Mouse (Mus musculus): Measurements from ENCODE around the gene Plekhg4.

Gene Plekhg4

GRCm38 (mm10) chr8:105349096-105349771 lies 23.8 kb upstream of the Plekhg4 start:
- no peak for DNase-seq (ENCODE audit: low read depth, low spot score)

GRCm38 (mm10) chr8:105350186-105350585 lies 22.9 kb upstream of the Plekhg4 start:
- DNase-seq (ENCODE audit: low read depth, low spot score) = no peak

DNA sequence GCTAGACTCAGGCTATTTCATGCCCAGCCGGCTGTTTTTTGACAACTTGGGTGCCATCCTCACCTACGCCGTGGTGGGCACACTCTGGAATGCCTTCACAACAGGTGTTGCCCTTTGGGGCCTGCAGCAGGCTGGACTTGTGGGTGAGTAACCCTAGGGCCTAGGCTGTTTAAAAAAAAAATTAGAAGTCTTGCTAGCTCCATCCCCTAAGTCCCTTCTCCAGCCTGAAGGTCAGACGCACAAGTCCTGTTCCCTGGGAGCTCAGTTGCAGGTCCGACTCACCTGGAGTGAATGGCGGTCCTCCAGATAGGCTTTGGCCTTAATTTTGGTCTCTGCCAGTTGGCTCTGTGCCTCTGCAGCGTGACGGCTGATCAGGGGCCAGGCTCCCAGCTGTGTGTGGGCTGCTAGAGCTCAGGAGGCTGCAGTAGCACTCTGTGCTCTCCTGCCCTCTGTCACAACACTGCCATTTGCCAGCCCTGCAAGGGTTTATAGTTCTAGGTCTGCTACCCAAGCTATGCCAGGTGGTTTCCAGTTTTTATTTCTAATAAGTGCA lies 19.4 kb upstream of the Plekhg4 start:
- no peak for DNase-seq (ENCODE audit: low read depth, low spot score)

GRCm38 (mm10) chr8:105354549-105354948 lies 18.5 kb upstream of the Plekhg4 start:
- no peak for DNase-seq (ENCODE audit: low read depth, low spot score)

- DNase-seq (ENCODE audit: low read depth, low spot score) = no peak
Observed at GRCm38 (mm10) chr8:105355179-105356024, 17.7 kb upstream of the Plekhg4 start.

- DNase-seq (ENCODE audit: low read depth, low spot score) = no peak
Observed at GRCm38 (mm10) chr8:105356681-105357080, 16.4 kb upstream of the Plekhg4 start.

GRCm38 (mm10) chr8:105359208-105359607 lies 13.9 kb upstream of the Plekhg4 start:
- DNase-seq (ENCODE audit: low read depth, low spot score) = no peak

- no peak for DNase-seq (ENCODE audit: low read depth, low spot score)
Observed at GRCm38 (mm10) chr8:105359646-105360045, 13.4 kb upstream of the Plekhg4 start.

DNA sequence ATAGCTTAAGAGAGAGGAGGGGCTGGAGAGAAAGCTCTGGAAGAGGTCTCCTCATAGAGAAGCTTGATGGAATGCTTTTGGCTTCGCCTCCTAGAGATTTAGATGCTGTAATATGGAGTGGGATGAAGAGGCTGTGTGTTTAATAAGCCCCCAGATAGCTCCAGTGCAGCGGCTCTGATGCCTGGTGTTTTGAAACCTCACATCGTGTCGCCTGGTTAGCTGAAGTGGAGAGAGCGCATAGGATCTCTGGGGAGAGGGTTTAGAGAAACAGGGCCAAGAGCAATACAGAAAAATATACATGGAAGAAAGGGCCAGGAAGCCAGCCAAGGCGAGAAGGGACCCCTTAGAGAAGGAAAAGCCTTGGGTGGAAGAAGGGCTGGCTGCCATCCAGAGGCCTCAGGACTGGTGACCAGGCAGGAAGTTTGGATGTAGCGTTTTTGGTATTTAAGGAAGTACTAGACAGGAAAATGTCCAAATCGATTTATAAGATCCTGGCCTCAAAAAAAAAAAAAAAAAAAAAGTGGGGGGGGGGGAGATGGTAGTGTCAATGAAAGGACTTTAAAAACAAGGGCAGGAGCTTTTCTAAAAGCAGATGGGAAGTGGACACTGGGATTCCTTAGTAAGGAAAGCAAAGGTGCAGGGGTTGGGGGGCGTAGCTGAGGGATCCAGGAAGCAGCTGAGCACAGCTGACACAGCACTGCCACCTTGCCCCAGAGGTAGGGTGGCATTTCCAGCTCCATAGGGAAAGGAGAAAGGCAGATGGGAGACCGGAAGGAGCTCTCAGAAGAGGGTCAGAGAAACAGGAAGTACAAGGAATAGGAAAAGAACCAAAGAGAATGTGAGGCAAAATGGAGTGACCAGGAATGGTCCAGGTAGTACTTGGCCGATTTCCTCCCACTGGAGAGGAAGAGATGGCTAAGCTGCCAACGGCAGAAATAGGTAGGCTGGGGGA lies 11.0 kb upstream of the Plekhg4 start:
- no peak for DNase-seq (ENCODE audit: low read depth, low spot score)

- DNase-seq (ENCODE audit: low read depth, low spot score) = no peak
Observed at GRCm38 (mm10) chr8:105367107-105367506, 6.0 kb upstream of the Plekhg4 start.

GRCm38 (mm10) chr8:105372473-105372872 lies 601 bp upstream of the Plekhg4 start:
- DNase-seq (ENCODE audit: low read depth, low spot score) = no peak

DNA sequence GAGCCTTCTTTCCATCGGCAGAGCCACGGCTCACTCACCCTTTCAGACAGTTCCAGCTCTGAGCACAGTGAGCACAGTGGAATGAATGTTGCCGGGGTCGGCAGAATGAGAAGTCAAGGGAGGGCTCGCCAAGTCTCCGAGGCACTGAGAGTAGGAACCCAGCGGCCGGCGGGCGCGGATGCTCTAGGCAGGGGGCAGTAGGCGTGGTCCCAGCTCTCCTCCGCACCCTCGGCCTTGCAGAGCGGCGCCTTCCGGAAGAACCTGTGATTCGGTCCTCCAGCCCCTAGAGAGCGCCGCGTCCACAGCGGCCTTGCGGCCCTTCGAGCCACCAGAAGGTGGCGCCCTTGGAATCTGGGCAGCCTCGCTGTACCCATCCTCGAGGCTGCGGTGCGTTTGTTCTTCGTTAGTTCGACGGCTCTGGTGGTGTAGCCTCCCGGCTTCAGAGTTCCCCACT lies 1.5 kb downstream of the Plekhg4 start:
- no peak for DNase-seq (ENCODE audit: low read depth, low spot score)

DNA sequence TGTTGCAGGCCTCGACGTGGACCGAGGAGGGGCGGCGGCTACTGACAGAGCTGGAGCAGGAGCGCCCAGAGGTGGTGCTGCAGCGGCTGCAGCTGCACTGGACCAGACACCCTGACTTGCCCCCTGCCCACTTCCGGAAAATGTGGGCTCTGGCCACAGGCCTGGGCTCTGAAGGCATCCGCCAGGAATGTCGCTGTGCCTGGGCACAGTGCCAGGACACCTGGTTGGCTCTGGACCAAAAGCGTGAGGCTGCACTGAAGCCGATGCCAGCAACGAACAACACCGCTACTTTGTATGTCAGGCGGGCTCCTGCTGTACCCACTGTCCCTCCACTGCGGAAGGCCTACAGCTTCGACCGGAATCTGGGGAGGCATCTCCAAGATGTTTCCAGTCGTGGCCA lies 5.6 kb downstream of the Plekhg4 start:
- no peak for DNase-seq (ENCODE audit: low read depth, low spot score)

DNA sequence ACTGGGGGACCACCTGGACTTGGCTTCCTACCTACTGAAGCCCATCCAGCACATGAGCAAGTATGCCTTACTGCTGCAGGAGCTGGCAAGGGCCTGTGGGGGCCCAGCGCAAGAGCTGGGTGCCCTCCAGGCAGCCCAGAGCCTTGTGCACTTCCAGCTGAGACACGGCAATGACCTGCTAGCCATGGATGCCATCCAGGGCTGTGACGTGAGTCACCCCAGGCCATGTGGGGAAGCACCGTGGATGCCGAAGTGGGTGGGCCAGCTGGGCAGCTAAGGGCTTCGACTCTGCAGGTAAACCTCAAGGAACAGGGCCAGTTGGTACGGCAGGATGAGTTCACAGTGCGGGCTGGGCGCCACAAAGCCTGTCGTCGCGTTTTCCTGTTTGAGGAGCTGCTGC lies 7.2 kb downstream of the Plekhg4 start:
- no peak for DNase-seq (ENCODE audit: low read depth, low spot score)

GRCm38 (mm10) chr8:105384070-105384469 lies 11.0 kb downstream of the Plekhg4 start:
- no peak for DNase-seq (ENCODE audit: low read depth, low spot score)

- DNase-seq (ENCODE audit: low read depth, low spot score) = no peak
Observed at GRCm38 (mm10) chr8:105387151-105387550, 14.1 kb downstream of the Plekhg4 start.

DNA sequence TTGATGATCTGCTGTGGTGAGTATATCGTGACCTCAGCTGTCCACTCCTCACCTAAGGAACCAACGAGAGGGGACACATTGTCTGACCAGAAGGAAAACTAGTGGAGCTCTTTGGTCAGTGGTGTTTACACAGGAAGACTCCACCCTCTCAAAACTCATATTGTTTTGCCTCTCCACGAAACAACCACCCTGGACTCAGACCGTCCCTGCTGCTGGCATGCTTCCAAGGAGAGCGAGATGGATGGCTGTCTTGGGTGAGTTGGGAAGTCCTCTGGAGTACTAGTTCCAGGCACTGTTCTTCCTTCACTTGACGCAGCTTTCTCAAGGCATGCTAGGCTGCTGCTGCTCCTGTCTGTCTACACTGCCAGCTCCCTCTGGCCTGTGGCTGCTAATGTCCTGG lies 16.0 kb downstream of the Plekhg4 start:
- no peak for DNase-seq (ENCODE audit: low read depth, low spot score)

- peak; percentile 48 for DNase-seq (ENCODE audit: low read depth, low spot score)
Observed at GRCm38 (mm10) chr8:105393089-105393787, 20.2 kb downstream of the Plekhg4 start.

DNA sequence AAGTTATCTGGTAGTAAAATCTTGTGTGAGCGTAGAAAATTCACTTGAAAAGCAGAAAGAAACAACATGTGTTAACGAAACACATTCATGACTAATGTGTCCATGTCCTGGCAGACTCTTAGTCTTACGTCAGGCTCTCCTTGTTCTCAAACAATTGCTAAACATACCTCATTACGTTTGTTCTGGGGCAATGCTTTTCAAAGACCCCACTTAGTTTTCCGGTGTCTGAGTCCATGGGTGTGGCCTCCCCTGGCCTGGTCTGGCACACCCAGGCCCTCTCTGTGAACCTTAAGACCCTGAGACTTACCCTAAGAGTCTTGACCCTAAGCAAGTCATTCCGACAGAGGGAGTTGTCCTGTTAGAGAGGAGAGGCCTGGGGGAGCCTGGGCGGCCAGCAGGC lies 20.8 kb downstream of the Plekhg4 start:
- DNase-seq (ENCODE audit: low read depth, low spot score) = peak; percentile 15

DNA sequence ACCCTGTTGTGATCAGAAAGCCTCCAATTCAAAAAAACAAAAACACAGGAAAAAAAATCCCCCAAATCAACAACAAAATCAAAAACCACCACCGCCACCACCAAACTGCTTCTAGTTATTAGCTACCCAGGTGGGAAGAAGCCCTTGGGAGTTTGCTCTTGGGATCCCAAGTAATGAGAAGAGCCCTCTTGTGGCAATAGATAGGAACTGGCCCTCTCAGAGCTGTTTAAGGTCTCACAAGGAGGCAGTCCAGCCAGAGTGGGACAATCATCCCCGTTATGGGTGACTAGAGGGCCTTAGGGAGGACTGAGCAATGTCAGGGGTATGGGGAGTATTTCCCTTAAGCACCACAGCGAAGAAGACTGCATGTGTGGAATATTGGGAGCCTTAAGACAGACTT lies 24.7 kb downstream of the Plekhg4 start:
- DNase-seq (ENCODE audit: low read depth, low spot score) = peak; percentile 49

GRCm38 (mm10) chr8:105400016-105400415 lies 26.9 kb downstream of the Plekhg4 start:
- DNase-seq (ENCODE audit: low read depth, low spot score) = no peak

All from skeletal muscle tissue, adult 2 months (tissue).